Mouse (Mus musculus) cortical plate, adult 2 months (tissue): ENCODE measurements around the gene Mrps12.

Source experiments
- CTCF ChIP-seq: fragments of 200-500 bp; IDR thresholded peaks from 2 replicates; pipeline ENCODE4 v1.5.1; 2011; ENCODE audit warnings: mild to moderate bottlenecking, control low read depth, low read length; ENCODE audit not compliant: insufficient read depth; ENCODE audit errors: extremely low read depth
- POLR2A ChIP-seq: fragments of 200-500 bp; IDR thresholded peaks from 2 replicates; pipeline ENCODE4 v1.6.1; 2011; ENCODE audit warnings: mild to moderate bottlenecking, low read length, control low read depth; ENCODE audit not compliant: insufficient read depth; ENCODE audit errors: extremely low read depth

GRCm38 (mm10) chr7:28692545-28693320 lies 48.9 kb downstream of the Mrps12 start, which contains the start of gene Fbxo27:
- 0 out of 2 replicates have a peak, but pooled peaks have one; percentile 14 for TF ChIP-seq POLR2A
- no peak for TF ChIP-seq CTCF
